Mouse (Mus musculus) liver, adult 2 months (tissue): ENCODE data around the gene Mthfd1l.

Experiments used
- CTCF ChIP-seq: fragments of 200-500 bp; IDR thresholded peaks from 2 replicates; pipeline ENCODE4 v1.5.1; 2011; ENCODE audit warnings: low read depth, low read length, control low read depth
- POLR2A ChIP-seq: fragments of 200-500 bp; IDR thresholded peaks from 2 replicates; pipeline ENCODE4 v1.6.1; 2011; ENCODE audit warnings: low read length, control low read depth; ENCODE audit not compliant: insufficient read depth; ENCODE audit errors: extremely low read depth

DNA sequence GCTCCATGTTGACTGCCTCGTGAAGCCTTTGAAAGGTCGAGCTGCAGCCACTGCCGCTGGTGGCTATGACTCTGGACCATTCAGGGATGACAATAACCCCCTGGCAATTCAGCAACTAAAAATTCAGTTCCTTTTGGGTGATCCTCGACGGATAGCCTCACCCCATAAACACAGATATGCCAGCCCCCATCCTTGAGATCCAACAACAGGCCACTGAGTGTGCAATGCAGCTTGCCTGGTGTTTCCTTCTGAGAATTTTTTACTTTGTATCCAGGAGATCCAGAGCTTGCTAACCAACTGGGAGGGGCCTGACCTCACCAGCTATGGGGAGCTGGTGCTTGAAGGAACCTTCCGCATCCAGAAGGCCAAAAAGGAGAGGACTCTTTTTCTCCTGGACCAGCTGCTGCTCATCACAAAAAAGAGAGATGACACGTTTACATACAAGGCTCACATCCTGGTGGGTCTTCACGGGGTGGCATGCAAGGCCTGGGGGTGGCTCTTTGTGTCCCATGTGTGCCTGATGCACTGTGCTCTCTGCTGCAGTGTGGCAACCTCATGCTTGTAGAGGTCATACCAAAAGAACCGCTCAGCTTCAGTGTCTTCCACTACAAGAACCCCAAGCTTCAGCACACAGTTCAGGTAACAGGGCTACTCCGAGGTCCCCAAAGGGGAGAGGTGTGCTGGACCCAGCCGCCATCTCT lies 32.9 kb upstream of the Mthfd1l start:
- TF ChIP-seq CTCF (no peak), POLR2A (no peak)
